Mouse (Mus musculus) right cerebral cortex, postnatal 4 days (tissue): ENCODE data around the gene Olfr1383.
"Not testable (repeated sequence)": the region's sequence is repeated elsewhere in the genome, so short reads cannot be mapped to it uniquely, and the experiment has no call there.

ENCODE experiments used
- DNase-seq: peaks from one replicate; pipeline ENCODE4 v3.0.0-alpha.2; 2022

The Olfr1383 gene

GRCm38 (mm10) chr11:49519348-49519747, at the start of gene Olfr1383:
Gene Olfr1383 (plus strand): TSS chr11:49519648.
- DNase-seq: no peak

- no peak for DNase-seq
Measured at GRCm38 (mm10) chr11:49485973-49486372, 33.5 kb upstream of the Olfr1383 start.

- not testable (repeated sequence) for DNase-seq
Measured at GRCm38 (mm10) chr11:49488770-49489169, 30.7 kb upstream of the Olfr1383 start, which contains the start of gene Olfr1385. Gene Olfr1385 (plus strand): TSS chr11:49489070.

- no peak for DNase-seq
Measured at GRCm38 (mm10) chr11:49518086-49518485, 1.4 kb upstream of the Olfr1383 start.

GRCm38 (mm10) chr11:49527947-49528346, 8.5 kb downstream of the Olfr1383 start, which contains the start of gene Olfr1382:
Gene Olfr1382 (plus strand): TSS chr11:49528247.
- DNase-seq: no peak

- no peak for DNase-seq
Measured at GRCm38 (mm10) chr11:49532761-49533160, 13.3 kb downstream of the Olfr1383 start.

DNA sequence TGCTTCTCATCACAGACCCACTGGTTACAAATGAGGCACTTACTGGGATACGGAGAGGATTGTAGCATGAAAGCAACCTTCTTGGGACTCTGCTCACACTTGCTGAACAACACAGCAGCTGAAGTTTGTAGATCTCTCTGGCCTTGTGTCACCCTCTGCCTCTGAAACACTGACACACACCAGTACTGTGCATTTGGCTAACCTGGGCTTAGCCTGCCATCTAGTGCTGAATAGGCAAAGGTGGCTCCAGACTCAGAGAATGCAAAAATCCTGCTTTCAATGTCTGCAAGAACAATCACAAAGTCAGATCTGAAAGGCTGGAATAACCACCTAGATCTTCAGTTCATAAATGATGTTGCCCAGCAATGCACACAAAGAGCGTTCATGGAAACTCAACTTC, 17.2 kb downstream of the Olfr1383 start:
- DNase-seq: peak; percentile 8

DNA sequence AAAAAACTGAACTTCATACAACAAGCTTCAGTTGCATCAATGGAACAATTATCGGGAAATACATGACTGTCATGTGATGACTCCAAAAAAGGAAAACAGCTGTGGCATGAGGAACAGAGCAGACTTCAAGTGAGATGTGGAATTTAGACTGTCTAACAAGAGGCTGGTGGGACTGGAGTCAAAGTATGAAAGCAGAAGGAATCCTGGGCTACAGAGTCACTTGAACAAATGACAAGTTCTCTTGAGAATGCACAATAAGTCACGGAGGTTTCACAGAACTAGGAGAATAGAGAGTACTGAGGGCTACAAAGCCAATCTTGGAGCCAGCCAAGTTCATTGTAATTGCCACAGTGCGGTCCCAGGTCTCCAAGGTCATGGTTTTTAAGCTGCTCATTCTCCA, 23.7 kb downstream of the Olfr1383 start, which contains the start of gene Olfr1381:
Gene Olfr1381 (plus strand): TSS at position 301 of the 400 bp plus-strand sequence.
- not testable (repeated sequence) for DNase-seq

- DNase-seq: not testable (repeated sequence)
Measured at GRCm38 (mm10) chr11:49554033-49554432, 34.6 kb downstream of the Olfr1383 start.

DNA sequence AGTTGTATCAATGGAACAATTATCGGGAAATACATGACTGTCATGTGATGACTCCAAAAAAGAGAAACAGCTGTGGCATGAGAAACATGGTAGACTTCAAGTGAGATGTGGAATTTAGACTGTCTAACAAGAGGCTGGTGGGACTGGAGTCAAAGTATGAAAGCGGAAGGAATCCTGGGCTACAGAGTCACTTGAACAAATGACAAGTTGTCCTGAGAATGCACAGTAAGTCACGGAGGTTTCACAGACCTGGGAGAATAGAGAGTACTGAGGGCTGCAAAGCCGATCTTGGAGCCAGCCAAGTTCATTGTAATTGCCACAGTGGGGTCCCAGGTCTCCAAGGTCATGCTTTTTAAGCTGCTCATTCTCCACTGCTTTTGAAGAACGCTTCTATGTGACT, 37.1 kb downstream of the Olfr1383 start, which contains the start of gene Olfr1380:
Gene Olfr1380 (plus strand): TSS at position 301 of the 400 bp plus-strand sequence.
- DNase-seq: not testable (repeated sequence)

- DNase-seq: not testable (repeated sequence)
Measured at GRCm38 (mm10) chr11:49575054-49575453, 55.6 kb downstream of the Olfr1383 start.
